Mouse (Mus musculus) CH12.LX (cell line): ENCODE measurements at regions not wholly inside any gene's neighbourhood (a gene's known extent, or its start where the extent isn't known, plus 50 kb on each side); places are given as distances from the start of the nearest gene placed in this dataset.
A peak's percentile ranks its signal among the peaks of the same experiment; 100 is the strongest.

Experiments
- DNase-seq: peaks from one replicate; pipeline ENCODE4 v3.0.0-alpha.2; 2013; ENCODE audit errors: extremely low read depth
- H3K27ac ChIP-seq: 2 replicates; pipeline ENCODE4 v1.5.1; 2012; ENCODE audit warnings: low read depth, mild to moderate bottlenecking, control low read depth, moderate library complexity; ENCODE audit not compliant: insufficient read depth
- H3K27me3 ChIP-seq: replicated peaks from 2 replicates; pipeline ENCODE3; 2012; ENCODE audit warnings: inconsistent platforms
- H3K36me3 ChIP-seq, 2 experiments: replicated peaks in 1 of 2; 2 replicates each; pipeline versions ENCODE3 to v1.6.1; 2012; ENCODE audit warnings: inconsistent platforms in 1 of 2, low read length in 1 of 2, mild to moderate bottlenecking in 1 of 2, mixed read lengths in 1 of 2, moderate library complexity in 1 of 2; ENCODE audit not compliant: control insufficient read depth in 1 of 2, insufficient read depth in 1 of 2
- H3K4me1 ChIP-seq, 2 experiments: 2 replicates each; pipeline ENCODE4 v1.6.1; 2012; ENCODE audit warnings: inconsistent platforms in 1 of 2, moderate library complexity in 1 of 2; ENCODE audit not compliant: insufficient read depth in 2 of 2, control insufficient read depth in 1 of 2
- H3K4me2 ChIP-seq: 2 replicates; pipeline ENCODE4 v1.6.1; 2012; ENCODE audit warnings: low read depth, mild to moderate bottlenecking, control low read depth; ENCODE audit not compliant: poor library complexity, insufficient read depth, severe bottlenecking
- H3K4me3 ChIP-seq, 3 experiments: fragments of 150-350 bp in 1 of 3; sonication (generic) in 1 of 3; replicated peaks in 1 of 3; 2 replicates each; pipeline versions ENCODE3 to v1.5.1; 2011 to 2012; ENCODE audit warnings: low read depth in 2 of 3, low read length in 2 of 3, mild to moderate bottlenecking in 2 of 3, moderate library complexity in 2 of 3, control low read depth in 1 of 3, improper control_type of control experiment in 1 of 3, inconsistent platforms in 1 of 3, mixed read lengths in 1 of 3; ENCODE audit not compliant: poor library complexity in 1 of 3
- H3K79me2 ChIP-seq: replicated peaks from 2 replicates; pipeline ENCODE4 v1.6.1; 2012; ENCODE audit warnings: mild to moderate bottlenecking, moderate library complexity; ENCODE audit not compliant: control insufficient read depth, poor library complexity, insufficient read depth, severe bottlenecking; ENCODE audit errors: extremely low read depth
- H3K9ac ChIP-seq: 2 replicates; pipeline ENCODE4 v1.6.1; 2012; ENCODE audit warnings: low read depth, mild to moderate bottlenecking, control low read depth, moderate library complexity; ENCODE audit not compliant: insufficient read depth
- H3K9me3 ChIP-seq: replicated peaks from 2 replicates; pipeline ENCODE3; 2012; ENCODE audit warnings: low read length, inconsistent platforms, mixed read lengths
- CHD1 ChIP-seq: IDR thresholded peaks from 2 replicates; pipeline ENCODE4 v1.6.1; 2012; ENCODE audit warnings: low read depth, low read length, improper control_type of control experiment, inconsistent platforms
- CHD2 ChIP-seq: IDR thresholded peaks from 2 replicates; pipeline ENCODE4 v1.6.1; 2011; ENCODE audit warnings: low read length, improper control_type of control experiment
- CTCF ChIP-seq, 2 experiments: IDR thresholded peaks in 1 of 2; conservative IDR thresholded peaks in 1 of 2; 2 replicates each; pipeline ENCODE4 v1.5.1; 2011 to 2012; ENCODE audit warnings: low read depth in 2 of 2, low read length in 2 of 2, improper control_type of control experiment in 1 of 2, inconsistent platforms in 1 of 2, mild to moderate bottlenecking in 1 of 2, moderate library complexity in 1 of 2
- E2F4 ChIP-seq: IDR thresholded peaks from 2 replicates; pipeline ENCODE4 v1.6.1; 2011; ENCODE audit warnings: low read depth, low read length, improper control_type of control experiment; ENCODE audit not compliant: insufficient replicate concordance
- ELF1 ChIP-seq: IDR thresholded peaks from 2 replicates; pipeline ENCODE4 v1.6.1; 2014; ENCODE audit warnings: low read depth, mild to moderate bottlenecking, inconsistent platforms, low read length, improper control_type of control experiment
- EP300 ChIP-seq: IDR thresholded peaks from 2 replicates; pipeline ENCODE4 v1.6.1; 2011; ENCODE audit warnings: low read length, improper control_type of control experiment
- ETS1 ChIP-seq: conservative IDR thresholded peaks from 2 replicates; pipeline ENCODE4 v1.6.1; 2012; ENCODE audit warnings: low read depth, mild to moderate bottlenecking, inconsistent platforms, low read length, improper control_type of control experiment, moderate library complexity
- GABPA ChIP-seq: IDR thresholded peaks from 2 replicates; pipeline ENCODE4 v1.6.1; 2012; ENCODE audit warnings: low read depth, low read length, improper control_type of control experiment, inconsistent platforms; ENCODE audit not compliant: insufficient replicate concordance
- HCFC1 ChIP-seq: IDR thresholded peaks from 2 replicates; pipeline ENCODE4 v1.6.1; 2012; ENCODE audit warnings: low read depth, mild to moderate bottlenecking, inconsistent platforms, low read length, improper control_type of control experiment
- JUN ChIP-seq: IDR thresholded peaks from 2 replicates; pipeline ENCODE4 v1.6.1; 2011; ENCODE audit warnings: low read depth, mild to moderate bottlenecking, low read length, improper control_type of control experiment, moderate library complexity; ENCODE audit not compliant: insufficient read depth
- JUND ChIP-seq: conservative IDR thresholded peaks from 2 replicates; pipeline ENCODE4 v1.6.1; 2011; ENCODE audit warnings: low read depth, low read length, improper control_type of control experiment
- MAFK ChIP-seq: IDR thresholded peaks from 2 replicates; pipeline ENCODE4 v1.6.1; 2011; ENCODE audit warnings: low read length, improper control_type of control experiment; ENCODE audit not compliant: insufficient replicate concordance
- MAX ChIP-seq: IDR thresholded peaks from 2 replicates; pipeline ENCODE4 v1.6.1; 2011; ENCODE audit warnings: low read length, improper control_type of control experiment
- MAZ ChIP-seq: IDR thresholded peaks from 2 replicates; pipeline ENCODE4 v1.6.1; 2012; ENCODE audit warnings: low read depth, mild to moderate bottlenecking, inconsistent platforms, low read length, improper control_type of control experiment, moderate library complexity
- MEF2A ChIP-seq: IDR thresholded peaks from 2 replicates; pipeline ENCODE4 v1.6.1; 2014; ENCODE audit warnings: low read depth, mild to moderate bottlenecking, inconsistent platforms, low read length, improper control_type of control experiment, borderline replicate concordance
- NELFE ChIP-seq: IDR thresholded peaks from 2 replicates; pipeline ENCODE4 v1.6.1; 2011; ENCODE audit warnings: low read depth, low read length, improper control_type of control experiment
- PAX5 ChIP-seq: IDR thresholded peaks from 2 replicates; pipeline ENCODE4 v1.6.1; 2012; ENCODE audit warnings: low read length, inconsistent platforms, mixed read lengths
- POLR2A ChIP-seq: IDR thresholded peaks from 2 replicates; pipeline ENCODE4 v1.6.1; 2011; ENCODE audit warnings: low read depth, mild to moderate bottlenecking, improper control_type of control experiment, low read length
- POLR2AphosphoS2 ChIP-seq: IDR thresholded peaks from 2 replicates; pipeline ENCODE4 v1.6.1; 2011; ENCODE audit warnings: low read depth, low read length, improper control_type of control experiment
- RAD21 ChIP-seq: IDR thresholded peaks from 2 replicates; pipeline ENCODE4 v1.6.1; 2011; ENCODE audit warnings: low read depth, mild to moderate bottlenecking, low read length, improper control_type of control experiment, moderate library complexity
- RCOR1 ChIP-seq: conservative IDR thresholded peaks from 2 replicates; pipeline ENCODE4 v1.6.1; 2012; ENCODE audit warnings: low read depth, mild to moderate bottlenecking, inconsistent platforms, low read length, improper control_type of control experiment
- SIN3A ChIP-seq: IDR thresholded peaks from 2 replicates; pipeline ENCODE4 v1.6.1; 2012; ENCODE audit warnings: low read length, improper control_type of control experiment, inconsistent platforms
- SMC3 ChIP-seq: IDR thresholded peaks from 2 replicates; pipeline ENCODE4 v1.6.1; 2011; ENCODE audit warnings: low read depth, low read length, improper control_type of control experiment
- TBP ChIP-seq: conservative IDR thresholded peaks from 2 replicates; pipeline ENCODE4 v1.6.1; 2011; ENCODE audit warnings: low read depth, low read length, improper control_type of control experiment
- TCF12 ChIP-seq: IDR thresholded peaks from 2 replicates; pipeline ENCODE4 v1.6.1; 2014; ENCODE audit warnings: low read depth, mild to moderate bottlenecking, inconsistent platforms, low read length, improper control_type of control experiment
- UBTF ChIP-seq: IDR thresholded peaks from 2 replicates; pipeline ENCODE4 v1.6.1; 2012; ENCODE audit warnings: low read depth, mild to moderate bottlenecking, inconsistent platforms, low read length, improper control_type of control experiment, moderate library complexity
- USF1 ChIP-seq: IDR thresholded peaks from 2 replicates; pipeline ENCODE4 v1.6.1; 2014; ENCODE audit warnings: low read depth, mild to moderate bottlenecking, inconsistent platforms, low read length, improper control_type of control experiment
- USF2 ChIP-seq: conservative IDR thresholded peaks from 2 replicates; pipeline ENCODE4 v1.6.1; 2011; ENCODE audit warnings: low read depth, low read length, improper control_type of control experiment
- ZC3H11A ChIP-seq: IDR thresholded peaks from 2 replicates; pipeline ENCODE4 v1.6.1; 2012; ENCODE audit warnings: low read depth, mild to moderate bottlenecking, inconsistent platforms, low read length, improper control_type of control experiment
- ZNF384 ChIP-seq: IDR thresholded peaks from 2 replicates; pipeline ENCODE4 v1.6.1; 2012; ENCODE audit warnings: low read depth, low read length, improper control_type of control experiment, inconsistent platforms
- dilution Hi-C: fragments of 300-500 bp; cut with MboI; formaldehyde crosslinking; loops from 2 replicates; pipeline ENCODE4 v1.14.3; 2020; ENCODE audit warnings: low sequenced_read_pairs; ENCODE audit not compliant: extremely low pct_unique_long_range_greater_than_20kb, extremely low pct_ligation_motif_present
- in situ Hi-C: fragments of 300-500 bp; cut with MboI; formaldehyde crosslinking; loops from 3 replicates; pipeline ENCODE4 v1.14.3; 2019; ENCODE audit warnings: low sequenced_read_pairs, low pct_ligation_motif_present, low pct_unique_long_range_greater_than_20kb, mixed read lengths

DNA sequence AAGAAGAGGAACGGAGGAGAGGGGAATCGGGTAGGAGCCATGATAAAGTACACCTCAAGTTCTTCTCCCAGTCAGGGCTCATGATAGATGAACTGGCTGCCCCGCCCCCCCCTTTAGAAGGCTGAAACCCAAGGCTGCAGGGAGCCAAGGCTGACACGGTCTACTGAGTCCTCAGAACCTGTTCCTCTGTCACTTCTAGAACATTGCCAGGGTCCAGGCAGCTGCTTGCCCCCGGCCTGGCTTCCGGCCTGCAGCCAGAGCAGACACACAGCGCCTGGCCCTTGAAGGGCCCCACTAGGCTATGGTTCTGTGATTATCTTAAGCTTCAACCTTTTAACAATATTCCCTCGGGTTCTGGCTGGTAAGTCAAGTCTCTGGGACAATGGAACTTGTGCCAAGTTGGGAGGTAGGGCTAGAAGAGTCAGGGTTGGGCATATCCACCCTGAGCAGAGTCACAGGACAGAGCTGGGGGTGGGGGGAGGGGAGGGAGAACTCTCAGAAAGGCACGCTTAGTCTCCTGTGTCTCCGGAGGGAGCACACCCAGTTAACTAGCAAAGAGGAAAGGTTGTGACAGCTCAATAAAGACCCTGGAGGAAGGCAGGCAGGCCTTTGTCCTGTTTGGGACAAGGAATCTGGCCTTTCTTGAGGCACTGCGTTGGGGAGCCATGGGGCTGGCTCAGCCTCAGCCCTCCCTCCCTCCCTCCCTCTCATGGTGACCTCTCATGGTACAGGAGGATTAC, 57.6 kb upstream of the Slc45a1 start:
- in situ Hi-C loops (no loop called here), dilution Hi-C loops (no loop called here)
- H3K79me2 ChIP-seq: no peaks in the 10 kb centered on the region
- no peak overlapping the region for H3K4me2 ChIP-seq
- H3K9me3 ChIP-seq: no peaks in the 10 kb centered on the region
- peak; percentile 27 for DNase-seq
- no peak overlapping the region for H3K4me3 ChIP-seq
- no peak overlapping the region for H3K9ac ChIP-seq
- no peak overlapping the region for H3K27ac ChIP-seq
- H3K4me1 ChIP-seq: peaks cover 0 to 18% of the 10 kb centered on the region in 2 experiments; a peak in 2 of 4 replicates
- no peaks in the 10 kb centered on the region for H3K27me3 ChIP-seq
- H3K36me3 ChIP-seq: no peaks in the 10 kb centered on the region
- TF ChIP-seq USF1 (no peak), ELF1 (no peak), UBTF (no peak), SMC3 (no peak), CHD1 (no peak), MAX (no peak), EP300 (no peak), RAD21 (no peak), TCF12 (no peak), ETS1 (no peak), NELFE (no peak), USF2 (no peak), MAFK (no peak), POLR2A (no peak), E2F4 (no peak), JUND (no peak), SIN3A (no peak), GABPA (no peak), TBP (no peak)

- H3K79me2 ChIP-seq: no peaks in the 10 kb centered on the region
- H3K36me3 ChIP-seq: no peaks in the 10 kb centered on the region
- no peak overlapping the region for H3K4me3 ChIP-seq
- no peaks in the 10 kb centered on the region for H3K9me3 ChIP-seq
- H3K27ac ChIP-seq: no peak overlapping the region
- peak; percentile 26 for DNase-seq
- in situ Hi-C loops (no loop called here), dilution Hi-C loops (no loop called here)
- no peak overlapping the region for H3K9ac ChIP-seq
- TF ChIP-seq ZC3H11A (no peak), CTCF (conservative IDR thresholded peaks at IDR 0.05 in 1 of 2, IDR thresholded peaks at IDR 0.05 in 1 of 2; ENCODE audit: low read depth in 2 of 2, low read length in 2 of 2) (peak; percentile 27 to 67), MAZ (no peak), TBP (no peak), MEF2A (no peak), CHD1 (no peak), RAD21 (peak; percentile 72), MAX (no peak), ZNF384 (no peak), MAFK (no peak), RCOR1 (no peak), ETS1 (no peak), POLR2AphosphoS2 (no peak), E2F4 (no peak), GABPA (no peak), CHD2 (no peak), SMC3 (peak; percentile 68), NELFE (no peak), HCFC1 (no peak), ELF1 (no peak), JUN (no peak), EP300 (no peak), USF1 (no peak), PAX5 (no peak)
- H3K4me2 ChIP-seq: no peak overlapping the region
- peaks cover 0 to 18% of the 10 kb centered on the region in 2 experiments; a peak in 2 of 4 replicates for H3K4me1 ChIP-seq
- peaks cover 2% of the 10 kb centered on the region for H3K27me3 ChIP-seq
Measured at GRCm38 (mm10) chr4:150708572-150708984, 56.6 kb upstream of the Slc45a1 start.
